Mouse (Mus musculus) spleen, postnatal 0 days (tissue): ENCODE data around the gene Chuk. TPM values are rescaled to one million over a fixed set of nuclear protein-coding genes. Genes with fewer than 3 reads are reported as not detected.

Experiments
- polyA plus RNA-seq: library from polyadenylated mRNA; unstranded; fragments of >200 nt; fragmentation: Nextera tagmentation; extraction: Ambion mirVana; gene quantifications from 2 replicates; pipeline ENCODE4 v1.2.1, GENCODE M21; 2015

The Chuk gene
- polyA plus RNA-seq: 22.8 and 24.9 TPM in 2 replicates

GRCm38 (mm10) chr19:44106831-44107660 is at the start of gene Chuk:
Gene Chuk, minus strand, starts transcription at chr19:44107480.

GRCm38 (mm10) chr19:44145702-44146567 is 38.7 kb upstream of the Chuk start, which contains the start of gene Bloc1s2:
Gene Bloc1s2, minus strand, starts transcription at chr19:44146446.

GRCm38 (mm10) chr19:44135072-44135959 is 28.0 kb upstream of the Chuk start, which contains the start of gene Cwf19l1:
Gene Cwf19l1, minus strand, starts transcription at chr19:44135876.

GRCm38 (mm10) chr19:44069121-44069913 is 38.0 kb downstream of the Chuk start, which contains the start of gene Erlin1:
Gene Erlin1, minus strand, starts transcription at chr19:44069785.

GRCm38 (mm10) chr19:44028972-44029371 is 78.3 kb downstream of the Chuk start, which contains the start of gene Cyp2c23:
Gene Cyp2c23, minus strand, starts transcription at chr19:44029208.

Other genes with a start within 250 kb of the Chuk start
- gene Dnmbp, start 167.3 kb downstream of the Chuk start, polyA plus RNA-seq: 4.8 and 6.5 TPM in 2 replicates
- gene Cpn1, start 120.9 kb downstream of the Chuk start, polyA plus RNA-seq: 0.11 and 0.16 TPM in 2 replicates
- 0.06 TPM in 1 of 2 replicates, not detected in the other for gene Cyp2c23, start 78.3 kb downstream of the Chuk start, polyA plus RNA-seq
- 11.3 and 13.2 TPM in 2 replicates for gene Erlin1, start 37.7 kb downstream of the Chuk start, polyA plus RNA-seq
- 20.7 and 21.3 TPM in 2 replicates for gene Cwf19l1, start 28.4 kb upstream of the Chuk start, polyA plus RNA-seq
- gene Bloc1s2, start 39.0 kb upstream of the Chuk start, polyA plus RNA-seq: 59.4 and 61.3 TPM in 2 replicates
- not detected in 2 replicates for gene Pkd2l1, start 85.0 kb upstream of the Chuk start, polyA plus RNA-seq
- not detected in 2 replicates for gene Scd3, start 95.8 kb upstream of the Chuk start, polyA plus RNA-seq
- gene Scd2, start 186.2 kb upstream of the Chuk start, polyA plus RNA-seq: 11.1 and 16.3 TPM in 2 replicates
- gene Scd4, start 225.6 kb upstream of the Chuk start, polyA plus RNA-seq: 0.07 TPM in 1 of 2 replicates, not detected in the other